Mouse (Mus musculus): ENCODE measurements around the gene Mycl. TPM values are rescaled to one million over a fixed set of nuclear protein-coding genes. Genes with fewer than 3 reads are reported as not detected.

The Mycl gene
- polyA plus RNA-seq, 1 experiment, result 7.1 TPM

- peaks cover 5% of the 10 kb centered on the region for H3K4me1 ChIP-seq (ENCODE audit: control insufficient read depth, insufficient read depth, insufficient read length, low read length)
- H3K36me3 ChIP-seq (ENCODE audit: control insufficient read depth, insufficient read depth, low read length), result peaks cover 2% of the 10 kb centered on the region; the same call in 1 of the 2 replicates
- WGBS, result under 1% methylated on average over 34 of the region's 34 CpGs
- TF ChIP-seq CTCF (IDR thresholded peaks at IDR 0.05; ENCODE audit: extremely low read depth, insufficient read length, insufficient replicate concordance, low read depth, low read length) (no peak), POLR2A (IDR thresholded peaks at IDR 0.05; ENCODE audit: low read depth, low read length) (peak; percentile 81)
- H3K27ac ChIP-seq (ENCODE audit: insufficient read depth, low read depth, low read length), result peak within 1 kb of the TSS; percentile 62
- no peaks in the 10 kb centered on the region for H3K27me3 ChIP-seq (ENCODE audit: control insufficient read depth, insufficient read depth, low read length)
- H3K4me3 ChIP-seq (ENCODE audit: low read depth, low read length), result peak within 1 kb of the TSS; percentile 86
These were observed 21.1 kb downstream of the Mycl start, which contains the start of gene Trit1 for GRCm38 (mm10) chr4:123016451-123016957. Gene Trit1, plus strand, starts transcription at chr4:123016597.

- Histone ChIP-seq H3K27me3 (ENCODE audit: control insufficient read depth, insufficient read depth, low read length) (no peaks in the 10 kb centered on the region), H3K27ac (ENCODE audit: insufficient read depth, low read depth, low read length) (no peak overlapping the region), H3K4me1 (ENCODE audit: control insufficient read depth, insufficient read depth, insufficient read length, low read length) (peaks cover 3% of the 10 kb centered on the region), H3K36me3 (ENCODE audit: control insufficient read depth, insufficient read depth, low read length) (peaks cover 5% of the 10 kb centered on the region; the same call in 1 of the 2 replicates), H3K4me3 (ENCODE audit: low read depth, low read length) (no peak overlapping the region)
- 88% methylated on average over 3 of the region's 3 CpGs for WGBS
- TF ChIP-seq CTCF (IDR thresholded peaks at IDR 0.05; ENCODE audit: extremely low read depth, insufficient read length, insufficient replicate concordance, low read depth, low read length) (no peak), POLR2A (IDR thresholded peaks at IDR 0.05; ENCODE audit: low read depth, low read length) (no peak)
These were observed 26.1 kb downstream of the Mycl start for GRCm38 (mm10) chr4:123021591-123021990.

- TF ChIP-seq CTCF (IDR thresholded peaks at IDR 0.05; ENCODE audit: extremely low read depth, insufficient read length, insufficient replicate concordance, low read depth, low read length) (no peak), POLR2A (IDR thresholded peaks at IDR 0.05; ENCODE audit: low read depth, low read length) (no peak)
- no peak overlapping the region for H3K4me3 ChIP-seq (ENCODE audit: low read depth, low read length)
- H3K27ac ChIP-seq (ENCODE audit: insufficient read depth, low read depth, low read length), result no peak overlapping the region
- H3K27me3 ChIP-seq (ENCODE audit: control insufficient read depth, insufficient read depth, low read length), result no peaks in the 10 kb centered on the region
- H3K4me1 ChIP-seq (ENCODE audit: control insufficient read depth, insufficient read depth, insufficient read length, low read length), result peaks cover 3% of the 10 kb centered on the region
- WGBS, result 88% methylated on average over 1 of the region's 1 CpGs
- H3K36me3 ChIP-seq (ENCODE audit: control insufficient read depth, insufficient read depth, low read length), result peaks cover 8% of the 10 kb centered on the region
These were observed 27.4 kb downstream of the Mycl start for GRCm38 (mm10) chr4:123022896-123023295.

GRCm38 (mm10) chr4:123025418-123025817, 30.0 kb downstream of the Mycl start:
- Histone ChIP-seq H3K27ac (ENCODE audit: insufficient read depth, low read depth, low read length) (peak overlapping the region; percentile 58), H3K4me3 (ENCODE audit: low read depth, low read length) (no peak overlapping the region), H3K4me1 (ENCODE audit: control insufficient read depth, insufficient read depth, insufficient read length, low read length) (no peaks in the 10 kb centered on the region), H3K36me3 (ENCODE audit: control insufficient read depth, insufficient read depth, low read length) (peaks cover 14% of the 10 kb centered on the region), H3K27me3 (ENCODE audit: control insufficient read depth, insufficient read depth, low read length) (no peaks in the 10 kb centered on the region)
- TF ChIP-seq CTCF (IDR thresholded peaks at IDR 0.05; ENCODE audit: extremely low read depth, insufficient read length, insufficient replicate concordance, low read depth, low read length), result no peak
- TF ChIP-seq POLR2A (IDR thresholded peaks at IDR 0.05; ENCODE audit: low read depth, low read length), result no peak
- 59% methylated on average over 2 of the region's 2 CpGs for WGBS

GRCm38 (mm10) chr4:123026161-123026560, 30.7 kb downstream of the Mycl start:
- Histone ChIP-seq H3K27me3 (ENCODE audit: control insufficient read depth, insufficient read depth, low read length) (no peaks in the 10 kb centered on the region), H3K4me1 (ENCODE audit: control insufficient read depth, insufficient read depth, insufficient read length, low read length) (no peaks in the 10 kb centered on the region), H3K36me3 (ENCODE audit: control insufficient read depth, insufficient read depth, low read length) (peaks cover 14% of the 10 kb centered on the region), H3K4me3 (ENCODE audit: low read depth, low read length) (no peak overlapping the region), H3K27ac (ENCODE audit: insufficient read depth, low read depth, low read length) (peak overlapping the region; percentile 58)
- WGBS, result 92% methylated on average over 13 of the region's 13 CpGs
- TF ChIP-seq CTCF (IDR thresholded peaks at IDR 0.05; ENCODE audit: extremely low read depth, insufficient read length, insufficient replicate concordance, low read depth, low read length) (no peak), POLR2A (IDR thresholded peaks at IDR 0.05; ENCODE audit: low read depth, low read length) (no peak)

- no peak overlapping the region for H3K4me3 ChIP-seq (ENCODE audit: low read depth, low read length)
- peak overlapping the region; percentile 58 for H3K27ac ChIP-seq (ENCODE audit: insufficient read depth, low read depth, low read length)
- TF ChIP-seq CTCF (IDR thresholded peaks at IDR 0.05; ENCODE audit: extremely low read depth, insufficient read length, insufficient replicate concordance, low read depth, low read length) (no peak), POLR2A (IDR thresholded peaks at IDR 0.05; ENCODE audit: low read depth, low read length) (no peak)
- no peaks in the 10 kb centered on the region for H3K4me1 ChIP-seq (ENCODE audit: control insufficient read depth, insufficient read depth, insufficient read length, low read length)
- 69% methylated on average over 4 of the region's 4 CpGs for WGBS
- no peaks in the 10 kb centered on the region for H3K27me3 ChIP-seq (ENCODE audit: control insufficient read depth, insufficient read depth, low read length)
- H3K36me3 ChIP-seq (ENCODE audit: control insufficient read depth, insufficient read depth, low read length), result peaks cover 11% of the 10 kb centered on the region
These were observed 31.1 kb downstream of the Mycl start for GRCm38 (mm10) chr4:123026597-123026996.

GRCm38 (mm10) chr4:123034841-123035240, 39.4 kb downstream of the Mycl start:
- no peaks in the 10 kb centered on the region for H3K27me3 ChIP-seq (ENCODE audit: control insufficient read depth, insufficient read depth, low read length)
- 76% methylated on average over 2 of the region's 2 CpGs for WGBS
- TF ChIP-seq POLR2A (IDR thresholded peaks at IDR 0.05; ENCODE audit: low read depth, low read length) (no peak), CTCF (IDR thresholded peaks at IDR 0.05; ENCODE audit: extremely low read depth, insufficient read length, insufficient replicate concordance, low read depth, low read length) (no peak)

More at GRCm38 (mm10) chr4:123034841-123035240, 39.4 kb downstream of the Mycl start:
- Histone ChIP-seq H3K27ac (ENCODE audit: insufficient read depth, low read depth, low read length) (no peak overlapping the region), H3K4me3 (ENCODE audit: low read depth, low read length) (no peak overlapping the region), H3K4me1 (ENCODE audit: control insufficient read depth, insufficient read depth, insufficient read length, low read length) (no peaks in the 10 kb centered on the region), H3K36me3 (ENCODE audit: control insufficient read depth, insufficient read depth, low read length) (peaks cover 8% of the 10 kb centered on the region)
